Mouse (Mus musculus): ENCODE measurements around the gene Cog7.

- TF ChIP-seq CTCF (IDR thresholded peaks at IDR 0.05; ENCODE audit: borderline replicate concordance, control insufficient read depth, extremely low read depth, insufficient read depth, low read length, poor library complexity) (no peak), POLR2A (IDR thresholded peaks at IDR 0.05; ENCODE audit: control insufficient read depth, extremely low read depth, insufficient read depth, low read length, poor library complexity) (no peak)
Measured at GRCm38 (mm10) chr7:121848537-121849168, 132.9 kb downstream of the Cog7 start.

All from thymus, adult 2 months (tissue).